Mouse (Mus musculus) heart, embryonic 14.5 days (tissue): ENCODE results near the gene Hdac7. TPM values are rescaled to one million over a fixed set of nuclear protein-coding genes. Genes with fewer than 3 reads are reported as not detected.
A peak's percentile ranks its signal among the peaks of the same experiment; 100 is the strongest.
"Not testable (repeated sequence)": the region's sequence is repeated elsewhere in the genome, so short reads cannot be mapped to it uniquely, and the experiment has no call there.

Source experiments
- ATAC-seq: fragments of 200-750 bp; cut with Nextera tagmentation; 2 replicates; pipeline ENCODE4 v1.8.0; 2017; ENCODE audit warnings: low read depth, moderate TSS enrichment; ENCODE audit not compliant: insufficient number of reproducible peaks, insufficient read depth, low FRiP score
- H3K27ac ChIP-seq, 2 experiments: fragments of 200-500 bp in 1 of 2; fragments of 300-500 bp in 1 of 2; sonication (generic) in 1 of 2; replicated peaks in 1 of 2; 2 replicates each; pipeline ENCODE4 v1.5.1; 2012 to 2014; ENCODE audit warnings: low read depth in 2 of 2, low read length in 2 of 2, control low read depth in 1 of 2, mild to moderate bottlenecking in 1 of 2, mixed read lengths in 1 of 2; ENCODE audit not compliant: control insufficient read depth in 1 of 2, insufficient read depth in 1 of 2
- H3K27me3 ChIP-seq: fragments of 300-500 bp; sonication (generic); 2 replicates; pipeline ENCODE4 v1.6.1; 2014; ENCODE audit warnings: mild to moderate bottlenecking, low read length, control low read depth; ENCODE audit not compliant: control insufficient read depth, insufficient read depth
- H3K36me3 ChIP-seq: fragments of 300-500 bp; sonication (generic); 2 replicates; pipeline ENCODE4 v1.6.1; 2014; ENCODE audit warnings: mild to moderate bottlenecking, control low read depth, low read length, mixed read lengths; ENCODE audit not compliant: control insufficient read depth, insufficient read depth
- H3K4me1 ChIP-seq, 2 experiments: fragments of 200-500 bp in 1 of 2; fragments of 300-500 bp in 1 of 2; sonication (generic) in 1 of 2; 2 replicates each; pipeline ENCODE4 v1.6.1; 2012 to 2014; ENCODE audit warnings: low read length in 2 of 2, control low read depth in 1 of 2, mixed read lengths in 1 of 2; ENCODE audit not compliant: control insufficient read depth in 2 of 2, insufficient read depth in 2 of 2
- H3K4me2 ChIP-seq: fragments of 300-500 bp; sonication (generic); 2 replicates; pipeline ENCODE4 v1.6.1; 2014; ENCODE audit warnings: mild to moderate bottlenecking, low read length
- H3K4me3 ChIP-seq, 2 experiments: fragments of 200-500 bp in 1 of 2; fragments of 300-500 bp in 1 of 2; sonication (generic) in 1 of 2; 2 replicates each; pipeline ENCODE4 v1.5.1; 2012 to 2014; ENCODE audit warnings: low read length in 2 of 2, mild to moderate bottlenecking in 2 of 2, control low read depth in 1 of 2, low read depth in 1 of 2, moderate library complexity in 1 of 2; ENCODE audit not compliant: control insufficient read depth in 1 of 2, insufficient read depth in 1 of 2
- H3K9ac ChIP-seq: fragments of 300-500 bp; sonication (generic); 2 replicates; pipeline ENCODE4 v1.6.1; 2014; ENCODE audit warnings: mild to moderate bottlenecking, low read length
- H3K9me3 ChIP-seq: fragments of 300-500 bp; sonication (generic); 2 replicates; pipeline ENCODE4 v1.6.1; 2016; ENCODE audit warnings: low read length, control low read depth; ENCODE audit not compliant: control insufficient read depth
- WGBS: fragments of 180-500 bp; shearing (Covaris S2); extraction: QIAGEN DNeasy Blood & Tissue Kit; methylation state at CpG from one replicate; pipeline ENCODE4 v1.1.7; 2014; 5-methylcytosine and 5-hydroxymethylcytosine counted together
- polyA plus RNA-seq: library from polyadenylated mRNA; unstranded; fragments of >200 nt; fragmentation: Nextera tagmentation; extraction: Ambion mirVana; gene quantifications from 2 replicates; pipeline ENCODE4 v1.2.1, GENCODE M21; 2014

Hdac7 gene
- polyA plus RNA-seq, 1 experiment from 2014 or later, result 25.7 TPM

DNA sequence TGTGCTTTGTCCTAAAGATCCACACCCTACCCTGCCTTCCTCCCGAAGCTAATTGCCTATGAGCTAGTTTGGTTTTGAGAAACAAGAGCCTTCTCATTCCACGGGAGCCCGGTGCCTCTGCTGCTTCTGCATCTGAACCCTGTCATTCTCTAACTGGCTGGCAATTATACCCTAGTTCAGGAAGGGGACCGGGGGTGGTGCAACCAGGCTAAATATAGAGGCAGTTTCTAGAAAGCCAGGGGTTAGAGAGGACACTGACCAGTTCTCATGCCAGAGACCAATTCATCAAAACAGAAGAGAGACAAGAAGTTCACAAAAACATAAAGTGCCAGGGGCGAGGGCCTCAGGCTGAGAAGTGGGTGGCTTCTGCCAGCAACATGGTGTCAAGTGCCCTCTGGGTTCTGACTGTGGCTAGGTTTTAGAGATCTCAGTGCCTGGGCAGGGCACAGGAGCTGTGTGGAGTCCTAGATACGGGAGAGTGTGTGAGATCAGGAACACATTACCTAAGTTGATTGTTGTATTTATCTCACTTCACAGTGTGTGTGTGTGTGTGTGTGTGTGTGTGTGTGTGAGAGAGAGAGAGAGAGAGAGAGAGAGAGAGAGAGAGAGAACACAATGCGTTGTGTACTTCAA, 34.5 kb upstream of the Hdac7 start:
- H3K27ac ChIP-seq, result peak overlapping the region; percentile 34 to 53; a peak in 2 of 4 replicates
- H3K4me1 ChIP-seq, result peaks cover 9 to 12% of the 10 kb centered on the region in 2 experiments
- no peak overlapping the region for H3K4me3 ChIP-seq
- WGBS, result 29% methylated on average over 7 of the region's 7 CpGs
- no peak overlapping the region for H3K4me2 ChIP-seq
- no peaks in the 10 kb centered on the region; the same call in 1 of the 2 replicates for H3K27me3 ChIP-seq
- no peaks in the 10 kb centered on the region for H3K9me3 ChIP-seq
- ATAC-seq, result no peak
- H3K36me3 ChIP-seq, result no peaks in the 10 kb centered on the region
- 0 out of 2 replicates have a peak overlapping the region, but pooled peaks have one; percentile 16 for H3K9ac ChIP-seq

DNA sequence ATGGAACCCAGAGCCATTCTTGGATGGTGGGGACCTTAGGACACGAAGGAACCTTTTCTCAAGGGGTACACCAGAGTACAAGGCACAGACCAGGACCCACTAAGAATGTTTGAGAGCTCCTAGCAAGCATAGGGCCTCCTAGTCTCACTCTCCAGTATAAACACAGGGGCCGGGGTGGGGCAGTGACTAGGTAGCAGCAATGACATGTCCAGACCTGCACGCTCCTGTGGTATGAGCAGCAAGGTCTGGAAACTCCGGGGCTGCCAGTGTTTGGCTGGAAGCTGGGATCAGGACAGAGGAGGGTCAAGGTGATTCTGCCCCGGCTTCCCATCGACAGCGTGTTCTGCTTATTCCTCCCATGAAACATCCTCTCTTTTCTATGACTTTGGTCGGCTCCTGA, 31.5 kb upstream of the Hdac7 start:
- Histone ChIP-seq H3K9me3 (no peaks in the 10 kb centered on the region), H3K9ac (no peak overlapping the region), H3K36me3 (no peaks in the 10 kb centered on the region), H3K4me3 (no peak overlapping the region), H3K27ac (no peak overlapping the region), H3K27me3 (no peaks in the 10 kb centered on the region; the same call in 1 of the 2 replicates), H3K4me1 (peaks cover 9 to 12% of the 10 kb centered on the region in 2 experiments), H3K4me2 (no peak overlapping the region)
- ATAC-seq, result no peak
- 85% methylated on average over 8 of the region's 8 CpGs for WGBS

DNA sequence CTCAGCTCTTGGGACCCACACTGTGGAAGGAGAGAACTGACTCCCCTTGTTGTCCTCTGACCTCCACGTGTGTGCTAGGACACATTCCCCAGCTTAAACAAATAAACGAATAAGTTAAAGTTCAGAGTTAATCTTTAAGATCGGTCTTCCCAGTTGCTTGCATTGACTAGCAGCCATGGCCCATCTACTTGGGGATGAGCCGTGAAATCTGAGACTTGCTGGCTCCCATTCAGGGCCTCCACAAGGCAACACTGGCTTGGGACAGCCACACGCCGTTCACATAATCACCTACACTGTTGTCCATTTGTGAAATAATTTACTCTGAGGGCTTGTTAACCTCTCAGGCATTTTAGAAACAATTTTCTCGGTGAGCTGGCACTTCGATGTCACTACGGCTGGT, 29.4 kb upstream of the Hdac7 start:
- Histone ChIP-seq H3K27me3 (peaks cover 7% of the 10 kb centered on the region), H3K4me1 (peaks cover 5 to 7% of the 10 kb centered on the region in 2 experiments), H3K36me3 (no peaks in the 10 kb centered on the region), H3K9ac (no peak overlapping the region), H3K4me3 (no peak overlapping the region), H3K9me3 (no peaks in the 10 kb centered on the region), H3K4me2 (no peak overlapping the region), H3K27ac (no peak overlapping the region)
- 79% methylated on average over 9 of the region's 9 CpGs for whole genome bisulfite sequencing
- no peak for ATAC-seq

DNA sequence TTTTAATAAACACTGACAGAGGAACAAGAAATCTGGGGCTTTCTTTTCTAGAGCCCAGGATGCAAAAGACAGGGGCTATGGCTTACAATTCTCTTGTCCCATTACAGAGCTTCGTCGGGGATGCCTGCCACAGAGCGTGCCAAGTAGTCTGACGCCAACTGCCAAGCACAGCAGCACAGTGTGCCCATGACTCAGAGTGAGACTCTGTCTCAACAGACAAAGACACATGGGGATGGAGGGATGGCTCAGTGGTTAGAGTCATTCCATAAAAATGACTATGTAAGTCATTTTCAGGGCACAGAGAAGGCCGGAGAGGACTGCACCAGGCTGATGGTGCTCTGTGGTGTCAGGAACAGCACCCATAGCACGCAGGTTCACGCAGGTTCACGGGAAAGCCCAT, 27.9 kb upstream of the Hdac7 start:
- no peak for ATAC-seq
- Histone ChIP-seq H3K36me3 (no peaks in the 10 kb centered on the region), H3K27me3 (peaks cover 10% of the 10 kb centered on the region), H3K4me3 (no peak overlapping the region), H3K4me1 (no peaks in the 10 kb centered on the region), H3K4me2 (no peak overlapping the region), H3K27ac (no peak overlapping the region), H3K9me3 (no peaks in the 10 kb centered on the region), H3K9ac (no peak overlapping the region)
- WGBS, result 92% methylated on average over 8 of the region's 8 CpGs

GRCm38 (mm10) chr15:97871055-97872030, 27.0 kb upstream of the Hdac7 start:
- Histone ChIP-seq H3K4me1 (no peaks in the 10 kb centered on the region), H3K4me3 (no peak overlapping the region)

GRCm38 (mm10) chr15:97870116-97870515, 25.8 kb upstream of the Hdac7 start:
- H3K4me2 ChIP-seq, H3K27me3 ChIP-seq, H3K9ac ChIP-seq, H3K4me3 ChIP-seq, H3K36me3 ChIP-seq, H3K4me1 ChIP-seq, ATAC-seq, H3K9me3 ChIP-seq, H3K27ac ChIP-seq: not testable (repeated sequence)
- 71% methylated on average over 4 of the region's 4 CpGs for WGBS

More at GRCm38 (mm10) chr15:97871055-97872030, 27.0 kb upstream of the Hdac7 start:
- H3K4me2 ChIP-seq, result no peak overlapping the region
- no peak overlapping the region for H3K9ac ChIP-seq
- no peak for ATAC-seq
- 71% methylated on average over 19 of the region's 19 CpGs for WGBS
- no peak overlapping the region for H3K27ac ChIP-seq
- H3K9me3 ChIP-seq, result peaks cover under 1% of the 10 kb centered on the region; the same call in 1 of the 2 replicates
- H3K27me3 ChIP-seq, result peaks cover 10% of the 10 kb centered on the region
- H3K36me3 ChIP-seq, result no peaks in the 10 kb centered on the region

GRCm38 (mm10) chr15:97868985-97869384, 24.7 kb upstream of the Hdac7 start:
- Histone ChIP-seq H3K4me2 (no peak overlapping the region), H3K27me3 (peaks cover 10% of the 10 kb centered on the region; the same call in 1 of the 2 replicates), H3K9ac (no peak overlapping the region), H3K9me3 (peaks cover 5% of the 10 kb centered on the region; the same call in 1 of the 2 replicates), H3K4me1 (peaks cover 13 to 14% of the 10 kb centered on the region in 2 experiments), H3K27ac (no peak overlapping the region), H3K36me3 (no peaks in the 10 kb centered on the region), H3K4me3 (no peak overlapping the region)
- ATAC-seq, result no peak
- WGBS, result 91% methylated on average over 6 of the region's 6 CpGs
